Mouse (Mus musculus) CH12.LX (cell line): ENCODE measurements around the gene Cilp2. TPM values are rescaled to one million over a fixed set of nuclear protein-coding genes. Genes with fewer than 3 reads are reported as not detected.

Experiments used
- DNase-seq: peaks from one replicate; pipeline ENCODE4 v3.0.0-alpha.2; 2013; ENCODE audit errors: extremely low read depth
- H3K27ac ChIP-seq: 2 replicates; pipeline ENCODE4 v1.5.1; 2012; ENCODE audit warnings: low read depth, mild to moderate bottlenecking, control low read depth, moderate library complexity; ENCODE audit not compliant: insufficient read depth
- H3K27me3 ChIP-seq: replicated peaks from 2 replicates; pipeline ENCODE3; 2012; ENCODE audit warnings: inconsistent platforms
- H3K36me3 ChIP-seq, 2 experiments: replicated peaks in 1 of 2; 2 replicates each; pipeline versions ENCODE3 to v1.6.1; 2012; ENCODE audit warnings: inconsistent platforms in 1 of 2, low read length in 1 of 2, mild to moderate bottlenecking in 1 of 2, mixed read lengths in 1 of 2, moderate library complexity in 1 of 2; ENCODE audit not compliant: control insufficient read depth in 1 of 2, insufficient read depth in 1 of 2
- H3K4me1 ChIP-seq, 2 experiments: 2 replicates each; pipeline ENCODE4 v1.6.1; 2012; ENCODE audit warnings: inconsistent platforms in 1 of 2, moderate library complexity in 1 of 2; ENCODE audit not compliant: insufficient read depth in 2 of 2, control insufficient read depth in 1 of 2
- H3K4me2 ChIP-seq: 2 replicates; pipeline ENCODE4 v1.6.1; 2012; ENCODE audit warnings: low read depth, mild to moderate bottlenecking, control low read depth; ENCODE audit not compliant: poor library complexity, insufficient read depth, severe bottlenecking
- H3K4me3 ChIP-seq, 3 experiments: fragments of 150-350 bp in 1 of 3; sonication (generic) in 1 of 3; replicated peaks in 1 of 3; 2 replicates each; pipeline versions ENCODE3 to v1.5.1; 2011 to 2012; ENCODE audit warnings: low read depth in 2 of 3, low read length in 2 of 3, mild to moderate bottlenecking in 2 of 3, moderate library complexity in 2 of 3, control low read depth in 1 of 3, improper control_type of control experiment in 1 of 3, inconsistent platforms in 1 of 3, mixed read lengths in 1 of 3; ENCODE audit not compliant: poor library complexity in 1 of 3
- H3K79me2 ChIP-seq: replicated peaks from 2 replicates; pipeline ENCODE4 v1.6.1; 2012; ENCODE audit warnings: mild to moderate bottlenecking, moderate library complexity; ENCODE audit not compliant: control insufficient read depth, poor library complexity, insufficient read depth, severe bottlenecking; ENCODE audit errors: extremely low read depth
- H3K9ac ChIP-seq: 2 replicates; pipeline ENCODE4 v1.6.1; 2012; ENCODE audit warnings: low read depth, mild to moderate bottlenecking, control low read depth, moderate library complexity; ENCODE audit not compliant: insufficient read depth
- H3K9me3 ChIP-seq: replicated peaks from 2 replicates; pipeline ENCODE3; 2012; ENCODE audit warnings: low read length, inconsistent platforms, mixed read lengths
- BHLHE40 ChIP-seq: IDR thresholded peaks from 2 replicates; pipeline ENCODE4 v1.6.1; 2011; ENCODE audit warnings: mild to moderate bottlenecking, low read depth, low read length, improper control_type of control experiment
- CHD1 ChIP-seq: IDR thresholded peaks from 2 replicates; pipeline ENCODE4 v1.6.1; 2012; ENCODE audit warnings: low read depth, low read length, improper control_type of control experiment, inconsistent platforms
- CHD2 ChIP-seq: IDR thresholded peaks from 2 replicates; pipeline ENCODE4 v1.6.1; 2011; ENCODE audit warnings: low read length, improper control_type of control experiment
- E2F4 ChIP-seq: IDR thresholded peaks from 2 replicates; pipeline ENCODE4 v1.6.1; 2011; ENCODE audit warnings: low read depth, low read length, improper control_type of control experiment; ENCODE audit not compliant: insufficient replicate concordance
- ELF1 ChIP-seq: IDR thresholded peaks from 2 replicates; pipeline ENCODE4 v1.6.1; 2014; ENCODE audit warnings: low read depth, mild to moderate bottlenecking, inconsistent platforms, low read length, improper control_type of control experiment
- EP300 ChIP-seq: IDR thresholded peaks from 2 replicates; pipeline ENCODE4 v1.6.1; 2011; ENCODE audit warnings: low read length, improper control_type of control experiment
- ETS1 ChIP-seq: conservative IDR thresholded peaks from 2 replicates; pipeline ENCODE4 v1.6.1; 2012; ENCODE audit warnings: low read depth, mild to moderate bottlenecking, inconsistent platforms, low read length, improper control_type of control experiment, moderate library complexity
- GABPA ChIP-seq: IDR thresholded peaks from 2 replicates; pipeline ENCODE4 v1.6.1; 2012; ENCODE audit warnings: low read depth, low read length, improper control_type of control experiment, inconsistent platforms; ENCODE audit not compliant: insufficient replicate concordance
- HCFC1 ChIP-seq: IDR thresholded peaks from 2 replicates; pipeline ENCODE4 v1.6.1; 2012; ENCODE audit warnings: low read depth, mild to moderate bottlenecking, inconsistent platforms, low read length, improper control_type of control experiment
- IRF4 ChIP-seq: IDR thresholded peaks from 2 replicates; pipeline ENCODE4 v1.6.1; 2014; ENCODE audit warnings: low read depth, mild to moderate bottlenecking, inconsistent platforms, low read length, improper control_type of control experiment
- JUND ChIP-seq: conservative IDR thresholded peaks from 2 replicates; pipeline ENCODE4 v1.6.1; 2011; ENCODE audit warnings: low read depth, low read length, improper control_type of control experiment
- KAT2A ChIP-seq: IDR thresholded peaks from 2 replicates; pipeline ENCODE4 v1.6.1; 2012; ENCODE audit warnings: low read length, improper control_type of control experiment, inconsistent platforms; ENCODE audit not compliant: insufficient replicate concordance
- MAFK ChIP-seq: IDR thresholded peaks from 2 replicates; pipeline ENCODE4 v1.6.1; 2011; ENCODE audit warnings: low read length, improper control_type of control experiment; ENCODE audit not compliant: insufficient replicate concordance
- MEF2A ChIP-seq: IDR thresholded peaks from 2 replicates; pipeline ENCODE4 v1.6.1; 2014; ENCODE audit warnings: low read depth, mild to moderate bottlenecking, inconsistent platforms, low read length, improper control_type of control experiment, borderline replicate concordance
- MYC ChIP-seq: IDR thresholded peaks from 2 replicates; pipeline ENCODE4 v1.6.1; 2011; ENCODE audit warnings: low read depth, mild to moderate bottlenecking, improper control_type of control experiment, low read length
- NRF1 ChIP-seq: IDR thresholded peaks from 2 replicates; pipeline ENCODE4 v1.6.1; 2014; ENCODE audit warnings: low read depth, mild to moderate bottlenecking, inconsistent platforms, low read length, improper control_type of control experiment, moderate library complexity
- RAD21 ChIP-seq: IDR thresholded peaks from 2 replicates; pipeline ENCODE4 v1.6.1; 2011; ENCODE audit warnings: low read depth, mild to moderate bottlenecking, low read length, improper control_type of control experiment, moderate library complexity
- RCOR1 ChIP-seq: conservative IDR thresholded peaks from 2 replicates; pipeline ENCODE4 v1.6.1; 2012; ENCODE audit warnings: low read depth, mild to moderate bottlenecking, inconsistent platforms, low read length, improper control_type of control experiment
- SIN3A ChIP-seq: IDR thresholded peaks from 2 replicates; pipeline ENCODE4 v1.6.1; 2012; ENCODE audit warnings: low read length, improper control_type of control experiment, inconsistent platforms
- SMC3 ChIP-seq: IDR thresholded peaks from 2 replicates; pipeline ENCODE4 v1.6.1; 2011; ENCODE audit warnings: low read depth, low read length, improper control_type of control experiment
- TBP ChIP-seq: conservative IDR thresholded peaks from 2 replicates; pipeline ENCODE4 v1.6.1; 2011; ENCODE audit warnings: low read depth, low read length, improper control_type of control experiment
- TCF12 ChIP-seq: IDR thresholded peaks from 2 replicates; pipeline ENCODE4 v1.6.1; 2014; ENCODE audit warnings: low read depth, mild to moderate bottlenecking, inconsistent platforms, low read length, improper control_type of control experiment
- UBTF ChIP-seq: IDR thresholded peaks from 2 replicates; pipeline ENCODE4 v1.6.1; 2012; ENCODE audit warnings: low read depth, mild to moderate bottlenecking, inconsistent platforms, low read length, improper control_type of control experiment, moderate library complexity
- ZC3H11A ChIP-seq: IDR thresholded peaks from 2 replicates; pipeline ENCODE4 v1.6.1; 2012; ENCODE audit warnings: low read depth, mild to moderate bottlenecking, inconsistent platforms, low read length, improper control_type of control experiment
- dilution Hi-C: fragments of 300-500 bp; cut with MboI; formaldehyde crosslinking; loops from 2 replicates; pipeline ENCODE4 v1.14.3; 2020; ENCODE audit warnings: low sequenced_read_pairs; ENCODE audit not compliant: extremely low pct_unique_long_range_greater_than_20kb, extremely low pct_ligation_motif_present
- in situ Hi-C: fragments of 300-500 bp; cut with MboI; formaldehyde crosslinking; loops from 3 replicates; pipeline ENCODE4 v1.14.3; 2019; ENCODE audit warnings: low sequenced_read_pairs, low pct_ligation_motif_present, low pct_unique_long_range_greater_than_20kb, mixed read lengths
- polyA plus RNA-seq: library from polyadenylated mRNA; unstranded; fragments of >175 nt; gene quantifications from 2 replicates; pipeline ENCODE4 v1.2.1, GENCODE M21; 2012; ENCODE audit warnings: low read depth; ENCODE audit not compliant: insufficient read length
- total RNA-seq, 2 experiments: library from RNA; depleted of rRNA; stranded (reverse); fragments of 300-350 nt in 1 of 2; fragments of >200 nt in 1 of 2; gene quantifications; 2 replicates each; pipeline ENCODE4 v1.2.3; 2012 to 2014

Gene Cilp2
- total and polyA plus RNA-seq, 3 experiments = 0.04 to 0.08 TPM; not detected in 1

DNA sequence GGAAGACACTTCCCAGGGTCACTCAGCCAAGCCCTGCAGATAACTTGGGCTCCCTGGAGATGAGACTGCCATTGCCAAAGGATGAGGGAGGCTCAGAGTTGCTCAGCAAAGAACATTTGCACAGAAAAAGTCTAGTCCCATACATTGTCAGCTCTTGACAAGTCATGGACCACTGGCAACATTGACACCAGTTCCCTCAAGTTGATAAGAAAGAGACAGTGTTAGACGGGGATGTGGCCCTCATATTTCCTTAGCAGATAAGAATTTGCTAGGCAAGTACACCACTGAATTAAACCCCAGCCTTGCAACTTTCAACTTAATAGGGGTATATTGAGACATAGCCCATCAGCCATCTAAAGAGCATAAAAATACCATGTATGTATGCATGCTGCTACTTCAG lies 36.5 kb upstream of the Cilp2 start:
- Histone ChIP-seq H3K9ac (no peak overlapping the region), H3K36me3 (peaks cover 29 to 76% of the 10 kb centered on the region in 2 experiments), H3K9me3 (no peaks in the 10 kb centered on the region), H3K27ac (no peak overlapping the region), H3K79me2 (peaks cover 12% of the 10 kb centered on the region), H3K27me3 (no peaks in the 10 kb centered on the region), H3K4me1 (peaks cover 22 to 41% of the 10 kb centered on the region in 2 experiments), H3K4me2 (no peak overlapping the region), H3K4me3 (no peak overlapping the region)
- TF ChIP-seq CHD2 (no peak), SIN3A (no peak), TCF12 (no peak), E2F4 (no peak), GABPA (no peak), TBP (no peak), JUND (no peak), CHD1 (no peak), KAT2A (no peak), BHLHE40 (no peak), RCOR1 (no peak), NRF1 (no peak)
- in situ Hi-C loops = loop anchor here (5.0 kb wide), 1 partner anchor 78 kb away; no protein-coding TSS in a partner anchor
- DNase-seq = no peak
- dilution Hi-C loops = no loop called here

GRCm38 (mm10) chr8:69921141-69921540 lies 33.7 kb upstream of the Cilp2 start:
- Histone ChIP-seq H3K79me2 (peaks cover 14% of the 10 kb centered on the region), H3K4me2 (peak overlapping the region; percentile 84; the same call in 1 of the 2 replicates), H3K9ac (peak overlapping the region; percentile 83), H3K4me1 (peaks cover 28 to 52% of the 10 kb centered on the region in 2 experiments), H3K4me3 (peak overlapping the region in 1 of 3 experiments; percentile 8), H3K27me3 (no peaks in the 10 kb centered on the region), H3K36me3 (peaks cover 29 to 75% of the 10 kb centered on the region in 2 experiments), H3K9me3 (no peaks in the 10 kb centered on the region), H3K27ac (peak overlapping the region; percentile 74)
- no peak for TF ChIP-seq MYC
- no peak for TF ChIP-seq SMC3
- no peak for TF ChIP-seq JUND
- no peak for TF ChIP-seq E2F4
- TF ChIP-seq UBTF = no peak
- no peak for TF ChIP-seq BHLHE40
- no peak for TF ChIP-seq ZC3H11A
- no peak for TF ChIP-seq ELF1
- TF ChIP-seq IRF4 = no peak
- TF ChIP-seq MEF2A = no peak
- no peak for TF ChIP-seq RAD21
- no peak for TF ChIP-seq HCFC1
- no peak for TF ChIP-seq EP300
- no peak for TF ChIP-seq KAT2A
- TF ChIP-seq RCOR1 = no peak
- no peak for TF ChIP-seq ETS1
- no peak for TF ChIP-seq SIN3A
- TF ChIP-seq MAFK = no peak
- DNase-seq = no peak
- in situ Hi-C loops = loop anchor here (5.0 kb wide), 1 partner anchor 81 kb away; no protein-coding TSS in a partner anchor
- dilution Hi-C loops = no loop called here
